Mouse (Mus musculus) brain, embryonic 14.5 days (tissue): ENCODE results near the gene Olfr1138.

Experiments
- CTCF ChIP-seq: fragments of 200-500 bp; IDR thresholded peaks from 2 replicates; pipeline ENCODE4 v1.5.1; 2012; ENCODE audit warnings: inconsistent platforms, mild to moderate bottlenecking, moderate library complexity, borderline replicate concordance; ENCODE audit not compliant: insufficient read depth, insufficient read length; ENCODE audit errors: extremely low read depth
- POLR2A ChIP-seq: fragments of 200-500 bp; IDR thresholded peaks from 2 replicates; pipeline ENCODE4 v1.6.1; 2012; ENCODE audit warnings: mild to moderate bottlenecking, inconsistent platforms, borderline replicate concordance; ENCODE audit not compliant: poor library complexity, insufficient read depth, insufficient read length, severe bottlenecking; ENCODE audit errors: extremely low read depth

- TF ChIP-seq POLR2A, result no peak
- TF ChIP-seq CTCF, result no peak
These were observed 45.9 kb downstream of the Olfr1138 start, which contains the start of gene Olfr1136 for GRCm38 (mm10) chr2:87693847-87694246.
